Mouse (Mus musculus): ENCODE measurements around the gene Atrx. TPM values are rescaled to one million over a fixed set of nuclear protein-coding genes. Genes with fewer than 3 reads are reported as not detected.
A peak's percentile ranks its signal among the peaks of the same experiment; 100 is the strongest.

Gene Atrx
- total RNA-seq, 2 experiments from 2014 or later, result 217 TPM

- no peak for DNase-seq (ENCODE audit: low spot score in 2 of 2)
These were observed 161.3 kb downstream of the Atrx start for GRCm38 (mm10) chrX:105767932-105768331.

DNA sequence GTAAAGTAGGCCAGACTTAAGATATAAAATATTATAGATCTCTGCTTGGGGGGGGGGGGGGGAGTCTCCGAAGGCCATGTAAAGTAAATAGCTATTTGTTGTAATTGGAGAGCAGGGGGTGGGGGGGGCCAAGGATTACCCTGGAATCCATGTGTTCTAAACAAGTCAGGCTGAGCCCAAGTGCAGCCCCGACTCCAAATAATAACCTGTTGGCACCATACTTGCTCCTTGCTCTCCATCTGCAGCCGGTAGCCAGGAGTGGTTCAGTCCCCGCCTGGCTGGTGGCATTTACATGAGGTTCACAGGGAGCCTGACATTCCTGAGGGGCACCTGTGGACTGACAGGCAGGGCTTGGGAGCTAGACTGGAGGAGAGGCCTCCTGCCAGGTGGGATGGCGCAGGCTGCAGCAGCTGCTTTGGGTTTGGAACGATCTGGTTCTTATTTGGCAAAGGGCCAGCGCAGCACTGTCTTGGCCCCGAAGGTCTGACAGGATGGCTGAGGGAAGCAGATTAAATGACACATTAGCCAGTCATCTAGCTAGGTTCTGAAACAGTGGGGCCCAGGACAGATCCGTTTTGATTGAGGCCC, 161.9 kb downstream of the Atrx start:
- no peak for DNase-seq (ENCODE audit: low spot score in 2 of 2)

GRCm38 (mm10) chrX:105766013-105766412, 163.2 kb downstream of the Atrx start:
- no peak for DNase-seq (ENCODE audit: low spot score in 2 of 2)

DNA sequence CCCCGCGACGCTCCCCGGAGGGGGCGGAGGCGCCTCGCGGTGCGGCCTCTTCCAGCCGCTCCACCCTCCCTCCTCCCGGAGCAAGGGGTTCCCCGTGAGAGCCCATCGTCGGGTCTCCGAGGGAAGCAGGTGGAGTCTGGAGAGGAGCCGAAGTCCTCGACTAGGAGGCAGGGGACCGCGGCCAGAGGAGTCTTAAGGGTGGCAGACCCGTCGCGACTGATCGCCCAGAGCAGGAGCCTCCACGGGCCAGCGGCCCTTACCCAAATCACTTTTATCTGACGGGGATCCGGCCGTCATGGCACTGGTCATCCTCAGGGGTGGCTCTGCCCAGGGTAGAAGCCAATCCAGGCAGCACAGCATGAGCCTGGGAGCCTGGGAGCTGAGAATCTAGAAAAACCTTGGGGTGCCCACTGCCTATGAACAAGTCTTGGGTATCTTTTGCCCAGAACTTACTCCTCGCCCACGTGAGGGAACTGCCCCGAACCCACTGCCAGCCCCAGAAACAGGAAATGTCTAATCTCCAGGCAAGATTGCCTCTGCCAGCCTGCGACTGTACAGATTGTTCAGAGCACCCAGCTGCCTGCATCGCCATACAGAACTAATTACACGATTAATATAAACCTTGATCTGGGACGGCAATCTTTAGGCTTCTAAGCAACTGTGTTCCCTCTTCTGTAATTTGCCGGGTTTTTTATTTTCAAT, 164.0 kb downstream of the Atrx start:
- no peak for DNase-seq (ENCODE audit: low spot score in 2 of 2)

DNA sequence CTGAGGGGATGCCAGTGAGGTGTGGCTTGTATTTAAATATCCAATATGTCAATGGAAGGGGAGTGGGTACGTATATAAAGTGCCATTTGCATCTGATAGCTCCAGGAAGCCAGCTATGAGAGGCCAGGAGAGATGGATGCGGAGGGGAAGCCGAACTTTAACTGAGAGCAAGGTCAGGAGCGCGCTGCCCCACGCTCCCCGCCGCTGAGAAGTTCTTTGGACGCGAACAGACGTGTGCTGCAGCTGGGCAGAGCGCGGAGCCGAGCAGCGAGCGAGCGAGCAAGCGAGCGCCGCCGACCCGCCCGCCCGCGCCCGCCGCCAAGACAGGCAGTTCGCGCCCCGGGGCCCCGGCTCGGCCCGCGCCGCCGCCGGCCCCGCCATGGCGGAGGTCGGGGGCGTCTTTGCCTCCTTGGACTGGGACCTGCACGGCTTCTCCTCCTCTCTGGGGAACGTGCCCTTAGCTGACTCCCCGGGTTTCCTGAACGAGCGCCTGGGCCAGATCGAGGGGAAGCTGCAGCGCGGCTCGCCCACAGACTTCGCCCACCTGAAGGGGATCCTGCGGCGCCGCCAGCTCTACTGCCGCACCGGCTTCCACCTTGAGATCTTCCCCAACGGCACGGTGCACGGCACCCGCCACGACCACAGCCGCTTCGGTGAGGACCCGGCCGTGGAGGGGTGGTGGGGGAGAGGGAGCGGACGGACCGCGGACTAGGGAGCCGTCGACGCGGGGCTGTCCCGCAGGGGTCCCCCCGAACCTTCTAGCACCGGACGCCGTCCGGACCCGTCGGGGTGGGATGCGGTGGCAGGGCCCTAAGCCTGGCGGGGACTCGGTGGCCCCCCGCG, 164.8 kb downstream of the Atrx start, which contains the start of gene Fgf16:
Gene Fgf16 (plus strand): TSS at position 118 of the 843 bp plus-strand sequence.
- peak; percentile 4 to 12 for DNase-seq (ENCODE audit: low spot score in 2 of 2)

- peak; percentile 17 to 19 for DNase-seq (ENCODE audit: low spot score in 2 of 2)
These were observed 165.6 kb downstream of the Atrx start for GRCm38 (mm10) chrX:105763612-105764011.

DNA sequence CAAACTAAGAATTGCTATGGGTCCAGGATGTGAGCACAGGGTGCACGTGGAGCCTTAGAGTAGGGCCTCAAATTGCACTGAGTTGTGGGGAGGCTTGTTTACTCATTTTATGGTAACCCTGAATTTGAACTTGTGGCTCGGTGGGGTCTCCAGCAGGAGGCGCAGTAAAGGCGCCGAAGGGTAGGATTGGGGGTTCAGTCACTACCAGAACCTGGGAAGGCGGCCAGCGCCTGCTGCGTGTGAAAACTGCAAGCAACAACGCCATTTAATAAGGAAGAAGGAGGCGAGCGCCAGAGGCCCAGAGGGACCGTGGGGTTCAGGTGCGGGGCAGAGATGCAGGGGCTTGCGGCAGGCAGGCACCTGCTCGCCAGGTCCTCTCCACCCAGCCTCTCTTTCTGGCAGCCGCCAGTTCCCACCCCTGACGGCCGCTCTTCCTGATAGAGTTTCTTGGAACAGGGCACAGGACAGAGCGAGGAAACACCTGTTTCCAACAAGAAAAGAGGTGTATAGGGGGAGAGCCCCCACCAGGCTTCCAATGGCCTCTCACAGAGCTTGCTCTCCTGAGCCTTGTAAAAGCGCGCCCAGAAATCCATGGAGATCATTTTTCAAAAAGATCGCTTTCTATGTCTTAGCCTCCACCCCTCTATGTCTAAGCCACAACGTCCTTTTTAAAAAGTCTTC, 166.2 kb downstream of the Atrx start:
- DNase-seq (ENCODE audit: low spot score in 2 of 2), result peak; percentile 6 to 29

Other genes starting within 250 kb of the Atrx start
- gene Fgf16, start 165.1 kb downstream of the Atrx start, total RNA-seq (2021), result 1 to 10 TPM; 1.1 to 2.8 TPM
- gene Magt1, start 82.5 kb upstream of the Atrx start, total RNA-seq (2021), result 10 to 100 TPM; 14.5 to 21.5 TPM
- gene Cox7b, start 86.3 kb upstream of the Atrx start, total RNA-seq (2021), result 100 to 1,000 TPM; 304 to 332 TPM
- gene Atp7a, start 97.9 kb upstream of the Atrx start, total RNA-seq (2021), result 10 to 100 TPM in 1 of 2 experiments, 1 to 10 TPM in 1; 9.8 to 10.5 TPM
- gene Tlr13, start 213.8 kb upstream of the Atrx start, total RNA-seq (2021), result 1 to 10 TPM; 1.3 to 1.4 TPM